38 mouse cellular contexts compared by ENCODE assay signal in the genomic region with DNA sequence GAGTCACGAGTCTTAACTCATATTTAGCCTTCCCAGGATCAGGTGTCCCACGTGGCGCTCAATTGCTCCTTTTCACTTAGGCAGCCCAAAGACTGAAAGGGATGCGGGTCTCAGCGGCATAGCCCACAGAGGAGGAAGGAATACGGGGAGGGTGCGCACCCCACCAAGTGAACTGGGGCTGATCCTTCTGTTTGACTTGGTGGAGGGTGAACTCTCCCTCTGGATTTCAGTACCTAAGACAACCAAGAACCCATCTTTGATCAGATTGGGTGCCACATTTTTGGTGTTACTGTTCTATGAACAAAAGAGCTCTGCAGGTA. TPM values are rescaled to one million over a fixed set of nuclear protein-coding genes. Genes with fewer than 3 reads are reported as not detected.
A peak's percentile ranks its signal among the peaks of the same experiment; 100 is the strongest.
DNase-seq lines count a peak whose midpoint lies in the region; ATAC-seq and TF ChIP-seq lines count a peak whose summit lies in the region.
"Had no signal": no experiment of that assay in that cellular context is flagged by ENCODE, and none has a peak within 500 bp of the region (broad histone marks: within the 10 kb centered on the region; RNA-seq: fewer than 3 reads in every experiment).

No protein-coding gene starts in this region.

- H3K4me2 ChIP-seq in heart, embryonic 12.5 days: no peak overlapping the region
- H3K4me2 ChIP-seq in midbrain, embryonic 15.5 days: no peak overlapping the region
- no peak overlapping the region for H3K4me2 ChIP-seq in midbrain, embryonic 11.5 days
- no peak overlapping the region for H3K4me2 ChIP-seq in forebrain, postnatal 0 days (ENCODE audit: low read depth)
- H3K4me2 ChIP-seq in kidney, embryonic 14.5 days (replicated peaks; ENCODE audit: low read depth, low read length): no peak overlapping the region
- H3K4me2 ChIP-seq: hindbrain, embryonic 14.5 days; neural tube, embryonic 15.5 days had no signal

- H3K4me1 ChIP-seq in heart, embryonic 10.5 days: peaks cover 11% of the 10 kb centered on the region; the same call in 1 of the 2 replicates
- H3K4me1 ChIP-seq in heart, embryonic 12.5 days (replicated peaks): peaks cover 10% of the 10 kb centered on the region; the same call in 1 of the 2 replicates
- H3K4me1 ChIP-seq in midbrain, embryonic 15.5 days: peaks cover 22% of the 10 kb centered on the region
- no peaks in the 10 kb centered on the region for H3K4me1 ChIP-seq in midbrain, embryonic 11.5 days (ENCODE audit: control insufficient read depth, insufficient read depth, low read length)
- H3K4me1 ChIP-seq in forebrain, postnatal 0 days (ENCODE audit: insufficient read depth): no peaks in the 10 kb centered on the region
- no peaks in the 10 kb centered on the region for H3K4me1 ChIP-seq in kidney, embryonic 14.5 days (ENCODE audit: control insufficient read depth, insufficient read depth, low read length)

- peak; percentile 70 for DNase-seq in heart, embryonic 10.5 days (ENCODE audit: low spot score)
- no peak for DNase-seq in midbrain, embryonic 11.5 days (ENCODE audit: low spot score, missing footprints)
- DNase-seq in forebrain, postnatal 0 days: no peak
- no peak for DNase-seq in spleen, postnatal 4 days (ENCODE audit: low spot score in 2 of 2)
- DNase-seq: adrenal gland, postnatal 25 days; B cell, adult 2 months; cerebellum, adult 11-12 months; cerebellum, adult 9-11 months; kidney, adult 18-20 months; liver; lung, adult 2 months; right cerebral cortex, adult 18-20 months; spleen, adult 18-20 months; thymus, adult 18-20 months; thymus, postnatal 25 days had no signal

- no peaks in the 10 kb centered on the region for H3K36me3 ChIP-seq in heart, embryonic 10.5 days
- no peaks in the 10 kb centered on the region for H3K36me3 ChIP-seq in heart, embryonic 12.5 days
- no peaks in the 10 kb centered on the region for H3K36me3 ChIP-seq in midbrain, embryonic 15.5 days (replicated peaks)
- H3K36me3 ChIP-seq in midbrain, embryonic 11.5 days (ENCODE audit: control insufficient read depth, insufficient read depth, low read length): no peaks in the 10 kb centered on the region
- no peaks in the 10 kb centered on the region for H3K36me3 ChIP-seq in forebrain, postnatal 0 days (ENCODE audit: insufficient read depth)
- H3K36me3 ChIP-seq in kidney, embryonic 14.5 days (ENCODE audit: control insufficient read depth, insufficient read depth, low read length): no peaks in the 10 kb centered on the region
- H3K36me3 ChIP-seq: midbrain, embryonic 10.5 days; neural tube, embryonic 15.5 days had no signal

- no peak overlapping the region for H3K9ac ChIP-seq in heart, embryonic 12.5 days
- H3K9ac ChIP-seq in midbrain, embryonic 15.5 days: no peak overlapping the region
- H3K9ac ChIP-seq in midbrain, embryonic 11.5 days (ENCODE audit: low read length): no peak overlapping the region
- H3K9ac ChIP-seq in forebrain, postnatal 0 days: no peak overlapping the region
- no peak overlapping the region for H3K9ac ChIP-seq in kidney, embryonic 14.5 days (ENCODE audit: low read depth, low read length)
- H3K9ac ChIP-seq: hindbrain, embryonic 14.5 days; liver, embryonic 14.5 days; neural tube, embryonic 15.5 days had no signal

- no peak overlapping the region for H3K27ac ChIP-seq in heart, embryonic 10.5 days
- no peak overlapping the region for H3K27ac ChIP-seq in heart, embryonic 12.5 days (ENCODE audit: poor library complexity, severe bottlenecking)
- H3K27ac ChIP-seq in midbrain, embryonic 15.5 days: no peak overlapping the region
- no peak overlapping the region for H3K27ac ChIP-seq in midbrain, embryonic 11.5 days (ENCODE audit: low read depth, low read length)
- H3K27ac ChIP-seq in forebrain, postnatal 0 days (ENCODE audit: low read depth, low read length): no peak overlapping the region
- no peak overlapping the region for H3K27ac ChIP-seq in kidney, embryonic 14.5 days (ENCODE audit: low read depth, low read length)
- H3K27ac ChIP-seq: hindbrain, embryonic 14.5 days; liver, embryonic 14.5 days; neural tube, embryonic 15.5 days; stomach, postnatal 0 days had no signal

- H3K4me3 ChIP-seq in heart, embryonic 10.5 days: no peak overlapping the region
- no peak overlapping the region for H3K4me3 ChIP-seq in heart, embryonic 12.5 days
- no peak overlapping the region for H3K4me3 ChIP-seq in midbrain, embryonic 15.5 days
- H3K4me3 ChIP-seq in midbrain, embryonic 11.5 days (ENCODE audit: low read depth, low read length): no peak overlapping the region
- no peak overlapping the region for H3K4me3 ChIP-seq in forebrain, postnatal 0 days (ENCODE audit: low read depth, low read length)
- H3K4me3 ChIP-seq in kidney, embryonic 14.5 days (ENCODE audit: low read length): no peak overlapping the region
- H3K4me3 ChIP-seq: midbrain, embryonic 10.5 days; neural tube, embryonic 15.5 days had no signal

- TF ChIP-seq CTCF in forebrain, postnatal 0 days (IDR thresholded peaks at IDR 0.05; ENCODE audit: low read depth): no peak

- H3K27me3 ChIP-seq in heart, embryonic 10.5 days (ENCODE audit: insufficient read depth, poor library complexity, severe bottlenecking): peaks cover 22% of the 10 kb centered on the region
- H3K27me3 ChIP-seq in heart, embryonic 12.5 days (replicated peaks): peaks cover 25% of the 10 kb centered on the region
- H3K27me3 ChIP-seq in midbrain, embryonic 15.5 days (replicated peaks): no peaks in the 10 kb centered on the region
- no peaks in the 10 kb centered on the region for H3K27me3 ChIP-seq in midbrain, embryonic 11.5 days (ENCODE audit: control insufficient read depth, insufficient read depth, low read length)
- H3K27me3 ChIP-seq in forebrain, postnatal 0 days (ENCODE audit: insufficient read depth, low read length): no peaks in the 10 kb centered on the region
- no peaks in the 10 kb centered on the region for H3K27me3 ChIP-seq in kidney, embryonic 14.5 days (ENCODE audit: control insufficient read depth, insufficient read depth, low read length)
- H3K27me3 ChIP-seq: neural tube, embryonic 15.5 days had no signal

- 59% methylated on average over 7 of the region's 7 CpGs for WGBS in heart, embryonic 10.5 days
- 61% methylated on average over 7 of the region's 7 CpGs for WGBS in heart, embryonic 12.5 days
- 53% methylated on average over 7 of the region's 7 CpGs for WGBS in midbrain, embryonic 15.5 days
- WGBS in midbrain, embryonic 11.5 days: 66% methylated on average over 7 of the region's 7 CpGs
- 43% methylated on average over 7 of the region's 7 CpGs for WGBS in forebrain, postnatal 0 days
- 71% methylated on average over 7 of the region's 7 CpGs for WGBS in kidney, embryonic 14.5 days

- no peaks in the 10 kb centered on the region for H3K9me3 ChIP-seq in heart, embryonic 10.5 days
- 0 out of 2 replicates have a peak, but pooled peaks cover 3% of the 10 kb centered on the region for H3K9me3 ChIP-seq in heart, embryonic 12.5 days (replicated peaks)
- H3K9me3 ChIP-seq in midbrain, embryonic 15.5 days: no peaks in the 10 kb centered on the region
- no peaks in the 10 kb centered on the region for H3K9me3 ChIP-seq in midbrain, embryonic 11.5 days (ENCODE audit: control insufficient read depth, low read length)
- H3K9me3 ChIP-seq in forebrain, postnatal 0 days (ENCODE audit: low read length): no peaks in the 10 kb centered on the region
- H3K9me3 ChIP-seq in kidney, embryonic 14.5 days (ENCODE audit: control insufficient read depth, low read length): no peaks in the 10 kb centered on the region; the same call in 1 of the 2 replicates
- H3K9me3 ChIP-seq: midbrain, embryonic 10.5 days; neural tube, embryonic 15.5 days had no signal

- ATAC-seq in heart, embryonic 12.5 days (ENCODE audit: insufficient number of reproducible peaks, low FRiP score): no peak
- peak; percentile 30; the same call in 1 of the 2 replicates for ATAC-seq in midbrain, embryonic 15.5 days (replicated peaks)
- no peak for ATAC-seq in midbrain, embryonic 11.5 days (ENCODE audit: low FRiP score)
- ATAC-seq in forebrain, postnatal 0 days: peak; percentile 23; the same call in 1 of the 2 replicates
- ATAC-seq in kidney, embryonic 14.5 days (ENCODE audit: low FRiP score, low TSS enrichment): no peak

RNA-seq across cellular contexts. Expression of a gene that starts 33.0 kb away (rescaled TPM):
- not detected in 2 replicates for polyA plus RNA-seq in heart, embryonic 10.5 days (2016; fragmentation: Nextera tagmentation; extraction: Ambion mirVana)
- polyA plus RNA-seq in heart, embryonic 12.5 days (2016; fragmentation: Nextera tagmentation; extraction: Ambion mirVana): not detected in 2 replicates
- not detected in 2 replicates for polyA plus RNA-seq in midbrain, embryonic 15.5 days (2015; fragmentation: Nextera tagmentation; extraction: Ambion mirVana)
- not detected in 2 replicates for polyA plus RNA-seq in midbrain, embryonic 11.5 days (2014; fragmentation: Nextera tagmentation; extraction: Ambion mirVana)
- not detected in 2 replicates for total RNA-seq in forebrain, postnatal 0 days (2014; rRNA removed)
- not detected in 2 replicates for polyA plus RNA-seq in forebrain, postnatal 0 days (2015; fragmentation: Nextera tagmentation; extraction: Ambion mirVana)
- not detected in 2 replicates for polyA plus RNA-seq in kidney, embryonic 14.5 days (2014; fragmentation: Nextera tagmentation; extraction: Ambion mirVana)
- total RNA-seq: adrenal gland, adult 18-20 months; adrenal gland, postnatal 25 days; common myeloid progenitor, adult 5-6 weeks; gastrocnemius, adult 8-10 months; gastrocnemius, postnatal 4 days; heart, adult 8-10 months; hematopoietic stem cell, adult 5-6 weeks; layer of hippocampus, adult 8-10 months; layer of hippocampus, postnatal 25 days; left cerebral cortex, adult 8-10 months; left cerebral cortex, postnatal 36 days; megakaryocyte progenitor cell, adult 5-6 weeks; monocyte, adult 5-6 weeks had no signal
- polyA plus RNA-seq: heart, postnatal 0 days; hindbrain, embryonic 14.5 days; intestine, embryonic 14.5 days; kidney, embryonic 16.5 days; liver, embryonic 14.5 days; lung, adult 2 months; midbrain, embryonic 10.5 days; neural tube, embryonic 15.5 days; stomach, postnatal 0 days had no signal

Comparison
In these comparisons a context has a peak if more than half of its experiments do, and no peak if none do; other contexts are left out.
1. ATAC-seq: peak in midbrain, embryonic 15.5 days (single experiment) and forebrain, postnatal 0 days (single experiment); none in heart, embryonic 12.5 days (single experiment), midbrain, embryonic 11.5 days (single experiment) and kidney, embryonic 14.5 days (single experiment).